Mouse (Mus musculus) liver, postnatal 0 days (tissue): ENCODE measurements around the gene Tnk2.

ENCODE experiments used
- CTCF ChIP-seq: sonication (generic); IDR thresholded peaks from 2 replicates; pipeline ENCODE4 v1.5.1; 2016; ENCODE audit warnings: antibody characterized with exemption, low read depth
- EP300 ChIP-seq: IDR thresholded peaks from 2 replicates; pipeline ENCODE4 v1.6.1; 2016; ENCODE audit warnings: antibody characterized with exemption, low read depth, mild to moderate bottlenecking

DNA sequence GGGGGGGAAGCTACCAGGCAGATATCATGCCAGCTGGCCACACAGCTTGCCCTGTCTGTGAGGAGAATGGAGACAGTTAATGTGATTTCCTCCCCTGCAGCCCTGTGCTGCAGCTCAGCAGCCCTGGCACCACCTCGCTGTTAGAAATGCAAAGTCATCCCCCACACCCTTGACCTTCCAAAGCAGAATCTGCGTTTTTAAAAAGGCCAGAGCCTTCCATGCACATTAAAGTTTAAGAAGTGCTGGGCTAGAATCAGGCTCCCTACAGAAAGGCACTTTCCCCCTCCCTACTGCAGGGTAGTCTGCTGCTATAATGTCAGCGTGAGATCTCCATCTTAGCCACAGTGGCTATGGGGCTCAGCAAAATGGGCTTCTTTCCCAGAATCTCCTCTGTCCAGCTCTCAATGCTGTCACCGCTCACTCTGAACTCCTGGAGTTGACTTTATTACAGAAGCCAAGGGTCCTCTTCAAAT lies 45.7 kb upstream of the Tnk2 start:
- TF ChIP-seq CTCF = no peak
- TF ChIP-seq EP300 = no peak
